ENCODE assay signal across 8 mouse cellular contexts in genomic region chr12:4917805-4918591, GRCm38 (mm10). TPM values are rescaled to one million over a fixed set of nuclear protein-coding genes. Genes with fewer than 3 reads are reported as not detected.
A peak's percentile ranks its signal among the peaks of the same experiment; 100 is the strongest.
DNase-seq lines count a peak whose midpoint lies in the region; ATAC-seq and TF ChIP-seq lines count a peak whose summit lies in the region.

No protein-coding gene starts in this region.

- no peak for TF ChIP-seq POLR2A in myocyte (IDR thresholded peaks at IDR 0.05; ENCODE audit: insufficient read length, low read depth)

- H3K4me3 ChIP-seq in heart, embryonic 11.5 days (ENCODE audit: low read depth, low read length) = peak overlapping the region; percentile 94
- H3K4me3 ChIP-seq in kidney, embryonic 15.5 days (replicated peaks) = peak overlapping the region; percentile 76
- H3K4me3 ChIP-seq in liver, embryonic 11.5 days (ENCODE audit: low read depth, low read length) = peak overlapping the region; percentile 99
- H3K4me3 ChIP-seq in myocyte = peak overlapping the region; percentile 43
- H3K4me3 ChIP-seq in stomach, embryonic 14.5 days (ENCODE audit: low read depth, low read length) = peak overlapping the region; percentile 99

- peak overlapping the region; percentile 95 for H3K27ac ChIP-seq in heart, embryonic 11.5 days (ENCODE audit: low read depth, low read length)
- peak overlapping the region; percentile 97 for H3K27ac ChIP-seq in kidney, embryonic 15.5 days
- peak overlapping the region; percentile 95 for H3K27ac ChIP-seq in liver, embryonic 11.5 days (ENCODE audit: low read depth, low read length)
- peak overlapping the region; percentile 98 for H3K27ac ChIP-seq in stomach, embryonic 14.5 days (ENCODE audit: low read length)

- peaks cover 50% of the 10 kb centered on the region for H3K79me2 ChIP-seq in myocyte (ENCODE audit: control insufficient read depth, insufficient read depth)

- under 1% methylated on average over 48 of the region's 48 CpGs for WGBS in heart, embryonic 11.5 days (ENCODE audit: insufficient replicate concordance)
- WGBS in kidney, embryonic 15.5 days = under 1% methylated on average over 48 of the region's 48 CpGs
- WGBS in liver, embryonic 11.5 days = under 1% methylated on average over 48 of the region's 48 CpGs
- WGBS in stomach, embryonic 14.5 days = under 1% methylated on average over 46 of the region's 48 CpGs

- H3ac ChIP-seq in myocyte (ENCODE audit: control insufficient read depth, insufficient read length) = peak overlapping the region; percentile 98

- peak; percentile 84 for DNase-seq in 416B (ENCODE audit: low read depth)
- peak; percentile 75 for DNase-seq in adrenal gland, postnatal 10 days
- DNase-seq in liver, embryonic 11.5 days (ENCODE audit: low spot score) = peak; percentile 71

- ATAC-seq in erythroblast, adult 5-6 weeks (replicated peaks; ENCODE audit: low FRiP score, poor library complexity, severe bottlenecking) = peak; percentile 64
- ATAC-seq in heart, embryonic 11.5 days (replicated peaks; ENCODE audit: insufficient number of reproducible peaks, low FRiP score, low TSS enrichment) = peak; percentile 52
- ATAC-seq in kidney, embryonic 15.5 days (replicated peaks; ENCODE audit: low FRiP score) = peak; percentile 74
- ATAC-seq in liver, embryonic 11.5 days (replicated peaks; ENCODE audit: low FRiP score) = peak; percentile 35; the same call in 1 of the 2 replicates
- ATAC-seq in stomach, embryonic 14.5 days (ENCODE audit: insufficient number of reproducible peaks, insufficient read depth, low FRiP score, low read depth) = peak; percentile 50

- H3K4me1 ChIP-seq in heart, embryonic 11.5 days (ENCODE audit: control insufficient read depth, insufficient read depth, low read length) = peaks cover 5% of the 10 kb centered on the region; the same call in 1 of the 2 replicates
- H3K4me1 ChIP-seq in kidney, embryonic 15.5 days = peaks cover 9% of the 10 kb centered on the region
- H3K4me1 ChIP-seq in liver, embryonic 11.5 days (replicated peaks; ENCODE audit: control insufficient read depth, insufficient read depth, low read length) = peaks cover 4% of the 10 kb centered on the region; the same call in 1 of the 2 replicates
- H3K4me1 ChIP-seq in stomach, embryonic 14.5 days (ENCODE audit: control insufficient read depth, insufficient read depth, low read length) = peaks cover 5% of the 10 kb centered on the region; the same call in 1 of the 2 replicates

- peak overlapping the region; percentile 81 for H3K4me2 ChIP-seq in heart, embryonic 11.5 days
- peak overlapping the region; percentile 71 for H3K4me2 ChIP-seq in kidney, embryonic 15.5 days
- peak overlapping the region; percentile 75 for H3K4me2 ChIP-seq in liver, embryonic 11.5 days
- peak overlapping the region; percentile 63 for H3K4me2 ChIP-seq in myocyte (ENCODE audit: low read depth)
- H3K4me2 ChIP-seq in stomach, embryonic 14.5 days (replicated peaks; ENCODE audit: low read depth, low read length) = peak overlapping the region; percentile 49

- no peaks in the 10 kb centered on the region for H3K27me3 ChIP-seq in heart, embryonic 11.5 days (ENCODE audit: control insufficient read depth, insufficient read depth, low read length)
- no peaks in the 10 kb centered on the region for H3K27me3 ChIP-seq in kidney, embryonic 15.5 days
- H3K27me3 ChIP-seq in liver, embryonic 11.5 days (replicated peaks; ENCODE audit: control insufficient read depth, insufficient read depth, low read length) = no peaks in the 10 kb centered on the region
- H3K27me3 ChIP-seq in myocyte (ENCODE audit: control insufficient read depth, insufficient read depth, insufficient read length) = no peaks in the 10 kb centered on the region
- H3K27me3 ChIP-seq in stomach, embryonic 14.5 days (ENCODE audit: control insufficient read depth, insufficient read depth, low read length) = no peaks in the 10 kb centered on the region

- H3K9ac ChIP-seq in heart, embryonic 11.5 days (ENCODE audit: low read depth, low read length) = peak overlapping the region; percentile 100
- H3K9ac ChIP-seq in kidney, embryonic 15.5 days = peak overlapping the region; percentile 99
- peak overlapping the region; percentile 99 for H3K9ac ChIP-seq in liver, embryonic 11.5 days (ENCODE audit: low read depth, low read length)
- peak overlapping the region; percentile 99 for H3K9ac ChIP-seq in stomach, embryonic 14.5 days (replicated peaks; ENCODE audit: low read depth, low read length)

- no peaks in the 10 kb centered on the region for H3K36me3 ChIP-seq in heart, embryonic 11.5 days (ENCODE audit: control insufficient read depth, insufficient read depth, low read length)
- H3K36me3 ChIP-seq in kidney, embryonic 15.5 days = no peaks in the 10 kb centered on the region
- no peaks in the 10 kb centered on the region for H3K36me3 ChIP-seq in liver, embryonic 11.5 days (ENCODE audit: control insufficient read depth, insufficient read depth, low read length)
- no peaks in the 10 kb centered on the region for H3K36me3 ChIP-seq in myocyte (ENCODE audit: control insufficient read depth, insufficient read depth)
- H3K36me3 ChIP-seq in stomach, embryonic 14.5 days (ENCODE audit: control insufficient read depth, insufficient read depth, low read length) = no peaks in the 10 kb centered on the region

- H3K9me3 ChIP-seq in heart, embryonic 11.5 days (replicated peaks; ENCODE audit: control insufficient read depth, low read length) = no peaks in the 10 kb centered on the region
- H3K9me3 ChIP-seq in kidney, embryonic 15.5 days (replicated peaks) = no peaks in the 10 kb centered on the region
- no peaks in the 10 kb centered on the region for H3K9me3 ChIP-seq in liver, embryonic 11.5 days (ENCODE audit: control insufficient read depth, low read length)
- no peaks in the 10 kb centered on the region for H3K9me3 ChIP-seq in stomach, embryonic 14.5 days (ENCODE audit: control insufficient read depth, low read depth, low read length)

TF ChIP-seq in myocyte, 11 proteins besides CTCF, POLR2A, EP300 and RAD21:
- TF ChIP-seq USF1 (IDR thresholded peaks at IDR 0.05; ENCODE audit: low read depth) = no peak
- TF ChIP-seq TCF3 (IDR thresholded peaks at IDR 0.05; ENCODE audit: insufficient read length, low read depth) = no peak
- no peak for TF ChIP-seq POLR2AphosphoS2 (IDR thresholded peaks at IDR 0.05; ENCODE audit: insufficient read length, low read depth)
- no peak for TF ChIP-seq REST (IDR thresholded peaks at IDR 0.05; ENCODE audit: insufficient read depth, insufficient read length)
- TF ChIP-seq SRF (IDR thresholded peaks at IDR 0.05; ENCODE audit: control insufficient read depth, insufficient read length, low read depth) = no peak
- TF ChIP-seq TCF12 (IDR thresholded peaks at IDR 0.05; ENCODE audit: insufficient read depth, poor library complexity, severe bottlenecking) = no peak
- no peak for TF ChIP-seq E2F4 (IDR thresholded peaks at IDR 0.05; ENCODE audit: insufficient read depth)
- TF ChIP-seq MAX (IDR thresholded peaks at IDR 0.05; ENCODE audit: low read depth) = no peak
- no peak for TF ChIP-seq CEBPB (IDR thresholded peaks at IDR 0.05; ENCODE audit: insufficient read depth, poor library complexity, severe bottlenecking)
- TF ChIP-seq MYOD1 (IDR thresholded peaks at IDR 0.05; ENCODE audit: control insufficient read depth in 1 of 3, insufficient read length in 2 of 3, low read depth in 2 of 3) = no peak
- no peak for TF ChIP-seq MYOG (IDR thresholded peaks at IDR 0.05; ENCODE audit: control insufficient read depth in 1 of 3, insufficient read depth in 1 of 3, insufficient read length in 2 of 3, low read depth in 2 of 3)

RNA-seq across cellular contexts. Expression of gene Atad2b, which starts 0.8 kb away (rescaled TPM):
- total RNA-seq in adrenal gland, postnatal 10 days (2021) = 10 to 100 TPM; 27.3 to 34.4 TPM
- 46.8 and 70.3 TPM in 2 replicates for total RNA-seq in erythroblast, adult 5-6 weeks (2015; ENCODE audit: low replicate concordance)
- 59.0 and 63.4 TPM in 2 replicates for total RNA-seq in erythroblast, adult 5-6 weeks (2017; ENCODE audit: low replicate concordance)
- polyA plus RNA-seq in heart, embryonic 11.5 days (2014; fragmentation: Nextera tagmentation; extraction: Ambion mirVana) = 11.1 and 12.8 TPM in 2 replicates
- 10.5 and 10.8 TPM in 2 replicates for polyA plus RNA-seq in kidney, embryonic 15.5 days (2015; fragmentation: Nextera tagmentation; extraction: Ambion mirVana)
- polyA plus RNA-seq in liver, embryonic 11.5 days (2014; fragmentation: Nextera tagmentation; extraction: Ambion mirVana) = 11.8 and 12.8 TPM in 2 replicates
- polyA plus RNA-seq in myocyte (2012; fragmentation: generic; extraction: Trizol) = 3.7 TPM
- 20.4 TPM in 2 replicates for polyA plus RNA-seq in stomach, embryonic 14.5 days (2014; fragmentation: Nextera tagmentation; extraction: Ambion mirVana)

RNA-seq across cellular contexts. Expression of gene Ubxn2a, which starts 10.5 kb away (rescaled TPM):
- total RNA-seq in adrenal gland, postnatal 10 days (2021) = 10 to 100 TPM; 31.8 to 32.7 TPM
- total RNA-seq in erythroblast, adult 5-6 weeks (2015; ENCODE audit: low replicate concordance) = 15.9 and 20.9 TPM in 2 replicates
- 30.9 and 40.6 TPM in 2 replicates for total RNA-seq in erythroblast, adult 5-6 weeks (2017; ENCODE audit: low replicate concordance)
- 30.6 TPM in 2 replicates for polyA plus RNA-seq in heart, embryonic 11.5 days (2014; fragmentation: Nextera tagmentation; extraction: Ambion mirVana)
- polyA plus RNA-seq in kidney, embryonic 15.5 days (2015; fragmentation: Nextera tagmentation; extraction: Ambion mirVana) = 28.4 and 28.7 TPM in 2 replicates
- polyA plus RNA-seq in liver, embryonic 11.5 days (2014; fragmentation: Nextera tagmentation; extraction: Ambion mirVana) = 50.9 and 57.3 TPM in 2 replicates
- 4.9 TPM for polyA plus RNA-seq in myocyte (2012; fragmentation: generic; extraction: Trizol)
- 20.6 and 26.2 TPM in 2 replicates for polyA plus RNA-seq in stomach, embryonic 14.5 days (2014; fragmentation: Nextera tagmentation; extraction: Ambion mirVana)

RNA-seq across cellular contexts. Expression of gene Mfsd2b, which starts 43.8 kb away (rescaled TPM):
- total RNA-seq in adrenal gland, postnatal 10 days (2021) = 1 to 10 TPM; 2.3 to 4.6 TPM
- total RNA-seq in erythroblast, adult 5-6 weeks (2015; ENCODE audit: low replicate concordance) = 137 and 176 TPM in 2 replicates
- 199 and 226 TPM in 2 replicates for total RNA-seq in erythroblast, adult 5-6 weeks (2017; ENCODE audit: low replicate concordance)
- polyA plus RNA-seq in heart, embryonic 11.5 days (2014; fragmentation: Nextera tagmentation; extraction: Ambion mirVana) = 12.7 and 14.8 TPM in 2 replicates
- polyA plus RNA-seq in kidney, embryonic 15.5 days (2015; fragmentation: Nextera tagmentation; extraction: Ambion mirVana) = 1.3 TPM in 2 replicates
- 117 and 122 TPM in 2 replicates for polyA plus RNA-seq in liver, embryonic 11.5 days (2014; fragmentation: Nextera tagmentation; extraction: Ambion mirVana)
- polyA plus RNA-seq in myocyte (2012; fragmentation: generic; extraction: Trizol) = 0.07 TPM
- 0.80 and 1.4 TPM in 2 replicates for polyA plus RNA-seq in stomach, embryonic 14.5 days (2014; fragmentation: Nextera tagmentation; extraction: Ambion mirVana)

Comparison
In these comparisons a context has a peak if more than half of its experiments do, and no peak if none do; other contexts are left out.
1. Peak in every context shown above with its lines: DNase-seq, ATAC-seq, H3K4me3 ChIP-seq and H3K27ac ChIP-seq.
2. H3K4me3 ChIP-seq: peak in every context shown above with its lines; median percentile 99 in liver, embryonic 11.5 days; 99 in stomach, embryonic 14.5 days; 94 in heart, embryonic 11.5 days; 76 in kidney, embryonic 15.5 days; 43 in myocyte.